Mouse (Mus musculus) megakaryocyte-erythroid progenitor cell, adult 5-6 weeks (primary cell): ENCODE results near the gene Ebf4. TPM values are rescaled to one million over a fixed set of nuclear protein-coding genes. Genes with fewer than 3 reads are reported as not detected.

Source experiments
- ATAC-seq: replicated peaks from 2 replicates; pipeline ENCODE4 v1.8.0; 2016; ENCODE audit warnings: mild to moderate bottlenecking, inconsistent platforms; ENCODE audit not compliant: severe bottlenecking, poor library complexity, low FRiP score, low TSS enrichment
- total RNA-seq, 2 experiments: library from RNA; stranded (forward) in 1 of 2; stranded (reverse) in 1 of 2; fragments of 200-1000, 215-1000 nt in 1 of 2; fragments of >200 nt in 1 of 2; fragmentation: Nextera tagmentation in 1 of 2; gene quantifications; 2 replicates each; pipeline ENCODE4 v1.2.3; 2014 to 2017

The Ebf4 gene
- total RNA-seq, 2 experiments from 2014 or later, result not detected

GRCm38 (mm10) chr2:130293486-130293885, 1.5 kb upstream of the Ebf4 start:
- ATAC-seq, result peak; percentile 48

- no peak for ATAC-seq
Observed at GRCm38 (mm10) chr2:130294218-130294935, 592 bp upstream of the Ebf4 start.

- no peak for ATAC-seq
Observed at GRCm38 (mm10) chr2:130295331-130296133, 563 bp downstream of the Ebf4 start.

- ATAC-seq, result no peak
Observed at GRCm38 (mm10) chr2:130296134-130296745, 1.3 kb downstream of the Ebf4 start.

- ATAC-seq, result no peak
Observed at GRCm38 (mm10) chr2:130297580-130297979, 2.6 kb downstream of the Ebf4 start.

GRCm38 (mm10) chr2:130303014-130303413, 8.0 kb downstream of the Ebf4 start:
- no peak for ATAC-seq

- no peak for ATAC-seq
Observed at GRCm38 (mm10) chr2:130327057-130327456, 32.1 kb downstream of the Ebf4 start.

GRCm38 (mm10) chr2:130329502-130329901, 34.5 kb downstream of the Ebf4 start:
- no peak for ATAC-seq

- no peak for ATAC-seq
Observed at GRCm38 (mm10) chr2:130335112-130335511, 40.1 kb downstream of the Ebf4 start.

GRCm38 (mm10) chr2:130340464-130341219, 45.7 kb downstream of the Ebf4 start:
- ATAC-seq, result peak; percentile 72

- ATAC-seq, result 0 out of 2 replicates have a peak, but pooled peaks have one; percentile 14
Observed at GRCm38 (mm10) chr2:130341220-130341580, 46.2 kb downstream of the Ebf4 start.

- ATAC-seq, result no peak
Observed at GRCm38 (mm10) chr2:130350376-130350775, 55.4 kb downstream of the Ebf4 start.

- no peak for ATAC-seq
Observed at GRCm38 (mm10) chr2:130351758-130352339, 56.9 kb downstream of the Ebf4 start.

- ATAC-seq, result no peak
Observed at GRCm38 (mm10) chr2:130353411-130353810, 58.4 kb downstream of the Ebf4 start.

- ATAC-seq, result no peak
Observed at GRCm38 (mm10) chr2:130353889-130354288, 58.9 kb downstream of the Ebf4 start.

GRCm38 (mm10) chr2:130357551-130357950, 62.6 kb downstream of the Ebf4 start:
- ATAC-seq, result no peak

- no peak for ATAC-seq
Observed at GRCm38 (mm10) chr2:130358852-130359251, 63.9 kb downstream of the Ebf4 start.

- ATAC-seq, result peak; percentile 79
Observed at GRCm38 (mm10) chr2:130362511-130363026, 67.6 kb downstream of the Ebf4 start.
